Mouse (Mus musculus) brain, embryonic 18.5 days (tissue): Measurements from ENCODE around the gene Iba57.

ENCODE experiments used
- DNase-seq: peaks from one replicate; pipeline ENCODE4 v3.0.0-alpha.2; 2012; ENCODE audit warnings: low read depth, low spot score

Iba57 gene

DNA sequence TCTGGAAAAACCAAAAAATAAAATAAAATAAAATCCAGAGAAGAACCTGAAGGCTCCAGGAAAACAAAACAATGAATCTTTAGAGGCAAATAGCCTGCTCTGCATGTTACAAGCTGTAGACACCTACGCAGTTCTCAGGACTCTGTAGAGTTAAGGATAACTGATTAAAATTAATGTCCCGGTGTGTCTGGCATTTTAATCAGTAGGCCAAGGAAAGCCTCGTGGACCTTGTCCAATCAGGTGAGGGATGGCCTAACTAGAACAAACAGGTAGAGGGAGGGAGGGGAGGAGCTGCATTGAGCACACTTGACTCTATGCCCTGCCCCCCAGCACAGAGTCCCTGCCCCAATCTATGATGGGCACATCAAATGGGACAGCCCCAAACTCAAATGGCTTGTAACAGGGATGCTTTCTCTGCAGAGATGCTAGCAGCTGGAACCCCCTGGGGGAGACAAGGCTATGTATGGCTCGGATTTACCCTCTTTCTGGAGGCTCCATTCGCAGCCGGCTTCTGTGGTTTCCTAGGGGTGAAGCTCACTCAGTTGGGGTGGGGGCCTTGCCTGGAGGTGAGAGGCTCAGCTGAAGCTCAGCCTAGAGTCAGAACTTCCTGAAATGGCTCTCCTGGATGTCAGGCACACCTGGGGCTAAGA lies 10.8 kb upstream of the Iba57 start:
- no peak for DNase-seq

DNA sequence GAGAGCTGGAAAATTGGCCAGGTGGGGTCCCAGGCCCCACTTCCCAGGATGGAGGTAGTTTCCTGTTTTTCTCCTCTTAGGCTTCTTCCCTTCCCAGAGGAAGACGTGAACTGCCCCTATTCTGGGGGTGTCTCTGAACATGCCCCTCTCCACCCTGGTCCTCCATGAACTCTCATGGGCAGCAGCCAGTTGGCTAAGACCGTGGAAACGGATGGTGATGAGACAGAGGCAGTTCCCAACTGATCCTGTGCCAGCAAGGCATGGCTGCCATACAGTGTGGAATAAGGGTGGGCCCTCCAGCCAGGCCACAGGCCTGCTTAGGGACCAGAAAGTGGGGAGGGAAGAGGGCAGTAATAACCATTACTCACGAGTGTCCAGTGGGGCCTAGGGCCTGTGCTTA lies 7.0 kb upstream of the Iba57 start:
- no peak for DNase-seq

DNA sequence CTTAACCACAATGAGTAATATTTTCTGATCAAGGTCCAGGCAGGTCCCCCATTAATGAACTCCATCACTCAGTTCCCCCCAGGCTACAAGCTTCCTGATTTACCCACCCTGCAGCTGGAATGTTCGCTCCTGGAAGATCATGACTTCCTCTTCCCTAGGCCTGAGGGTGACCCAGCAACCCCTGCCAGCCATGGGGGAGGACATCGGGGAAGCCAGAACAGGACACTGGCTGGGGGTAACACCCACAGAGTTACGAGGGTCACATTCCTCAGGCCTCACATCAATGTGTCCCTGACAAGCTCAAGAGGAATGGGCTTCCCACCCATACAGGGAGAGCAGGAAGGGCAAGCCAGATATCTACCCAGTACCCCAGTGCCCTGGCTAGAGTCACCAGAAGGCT lies 6.3 kb upstream of the Iba57 start:
- no peak for DNase-seq

DNA sequence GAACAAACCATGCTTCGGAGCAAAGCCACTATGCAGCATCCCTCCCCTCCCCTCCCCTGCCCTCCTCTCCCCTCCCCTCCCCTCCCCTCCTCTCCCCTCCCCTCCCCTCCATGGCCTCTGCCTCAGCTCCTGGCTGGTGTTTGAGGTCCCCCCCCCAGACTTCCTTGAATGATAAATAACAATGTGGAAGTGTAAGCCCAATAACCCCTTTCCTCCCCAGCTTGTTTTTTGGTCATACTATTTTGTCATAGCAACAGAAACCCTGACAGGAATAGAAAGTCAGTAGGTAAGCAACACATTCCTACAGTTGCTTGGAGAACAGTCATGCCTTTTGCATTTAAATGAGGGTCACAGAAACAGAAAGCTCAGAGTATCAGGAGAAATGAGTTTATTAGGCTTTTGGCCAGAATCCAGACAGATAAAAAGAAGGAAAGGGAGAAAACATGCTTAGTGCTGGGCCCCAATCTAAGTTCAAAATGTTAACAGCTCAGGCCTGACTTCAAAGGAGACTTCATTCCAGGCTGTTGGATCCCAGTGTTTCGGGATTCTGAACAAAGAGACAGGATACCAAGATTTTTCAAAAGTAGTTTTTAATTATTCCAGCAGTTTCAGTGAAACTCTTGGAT lies 2.2 kb upstream of the Iba57 start:
- DNase-seq, result no peak

DNA sequence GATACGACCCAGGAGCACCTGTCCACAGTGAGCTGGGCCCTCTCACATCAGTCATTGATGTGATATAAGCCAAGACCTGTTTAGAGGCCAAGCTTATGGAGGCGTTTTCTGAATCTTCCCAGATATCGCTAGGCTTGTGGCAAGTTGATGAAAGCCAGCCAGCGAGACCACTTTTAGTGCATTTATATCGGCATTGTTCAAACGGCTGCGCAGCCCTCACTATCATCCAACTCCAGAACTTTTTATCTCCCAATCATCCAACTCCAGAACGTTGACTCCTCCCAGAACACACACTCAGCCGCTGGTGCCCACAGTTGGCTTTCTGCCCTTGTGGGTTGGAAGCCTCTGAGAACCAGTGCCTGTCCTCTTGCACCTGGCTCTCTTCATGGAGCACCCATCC lies 845 bp upstream of the Iba57 start:
- no peak for DNase-seq

DNA sequence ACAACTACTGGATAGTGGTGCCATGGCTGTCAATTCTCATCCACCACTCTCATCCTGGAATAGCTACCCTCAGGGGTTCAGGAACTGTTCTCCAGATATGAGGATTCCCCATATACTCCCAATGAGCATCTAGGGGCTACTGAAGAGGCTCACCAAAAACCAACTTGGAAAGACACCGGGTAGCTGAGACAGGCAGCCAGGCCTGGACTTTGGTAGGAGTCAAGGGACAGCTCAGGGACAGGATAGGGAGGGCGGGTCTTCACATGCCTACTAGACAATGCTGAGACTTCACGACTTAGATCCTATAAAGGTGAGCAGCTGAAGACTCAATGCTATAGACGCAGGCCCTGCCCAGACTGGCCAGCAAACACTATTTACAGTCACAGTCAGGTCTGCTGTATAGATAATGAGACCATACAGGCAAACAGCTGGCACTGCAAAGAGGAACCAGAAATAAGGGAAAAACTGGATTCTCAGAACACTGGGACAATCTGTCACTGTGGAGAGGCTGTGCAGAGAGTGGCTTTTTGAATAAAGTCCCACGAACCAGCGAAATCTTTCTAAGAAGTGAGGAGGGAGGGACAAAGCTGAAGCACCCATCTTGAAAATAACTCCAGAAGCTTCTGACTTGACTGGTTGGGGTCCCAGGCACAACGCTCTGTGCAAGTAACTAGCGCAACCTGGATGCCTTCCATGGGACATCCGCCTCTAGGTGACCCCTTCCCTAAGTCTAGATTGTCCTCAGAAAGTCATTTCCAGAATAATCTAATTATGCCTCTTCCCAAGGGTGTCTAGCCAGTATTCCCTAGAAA lies 890 bp downstream of the Iba57 start:
- DNase-seq, result no peak

DNA sequence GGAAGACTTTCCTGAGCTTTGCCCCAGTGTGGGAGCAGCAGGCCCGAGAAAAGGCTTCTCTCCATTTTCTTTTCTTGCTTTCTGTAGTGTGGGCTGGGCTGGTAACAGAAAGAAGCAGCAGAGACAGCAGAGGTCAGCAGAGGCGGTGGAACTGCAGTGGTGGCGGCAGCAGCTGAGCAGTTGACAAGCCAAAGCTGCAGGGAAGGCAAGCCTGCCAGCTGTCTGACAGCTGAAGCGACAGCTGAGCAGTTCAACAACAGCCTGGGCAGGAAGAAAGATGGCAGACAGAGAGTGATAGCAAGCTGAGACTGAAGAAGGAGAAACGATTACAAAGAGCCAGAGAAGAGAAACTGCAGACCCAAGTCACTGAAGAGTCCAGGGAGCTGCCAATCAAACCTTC lies 2.1 kb downstream of the Iba57 start:
- no peak for DNase-seq

DNA sequence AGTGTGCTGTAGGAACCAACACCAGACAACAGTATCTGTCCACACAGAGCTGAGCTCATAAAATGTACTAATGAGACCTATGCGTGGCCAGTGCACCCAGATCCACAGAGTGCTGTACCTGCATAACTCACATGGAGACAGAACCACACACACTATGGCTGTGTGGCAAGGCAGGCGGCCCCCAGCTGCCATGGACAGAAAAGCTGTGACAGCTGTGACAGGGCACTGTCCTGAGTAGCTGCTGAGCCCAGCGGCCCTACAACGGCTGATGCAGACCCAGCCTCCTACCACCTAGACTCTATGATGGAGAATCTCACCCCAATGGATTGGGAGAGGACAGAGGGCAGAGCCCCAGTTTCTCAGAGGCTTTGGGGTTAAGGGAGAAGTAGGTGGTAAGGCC lies 4.0 kb downstream of the Iba57 start:
- DNase-seq, result no peak

DNA sequence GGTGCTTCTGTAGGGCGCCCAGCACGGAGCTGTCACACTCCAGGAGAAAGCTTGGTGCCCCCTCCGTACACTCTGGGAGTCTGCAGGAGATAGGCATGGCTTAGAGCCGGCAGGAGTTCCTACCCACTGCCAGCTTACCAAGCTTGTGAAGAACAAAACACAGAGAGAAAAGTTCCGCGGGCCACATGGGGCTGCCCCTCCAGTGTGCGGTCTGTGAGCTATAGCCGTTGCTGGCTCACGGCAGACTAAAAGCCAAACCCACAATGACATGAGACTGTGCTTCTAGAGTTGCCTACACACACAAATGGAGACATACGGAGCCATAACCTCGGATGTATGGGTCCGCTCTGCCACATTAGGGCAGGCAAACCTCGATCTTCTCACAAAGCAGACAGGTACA lies 4.4 kb downstream of the Iba57 start:
- DNase-seq, result no peak

DNA sequence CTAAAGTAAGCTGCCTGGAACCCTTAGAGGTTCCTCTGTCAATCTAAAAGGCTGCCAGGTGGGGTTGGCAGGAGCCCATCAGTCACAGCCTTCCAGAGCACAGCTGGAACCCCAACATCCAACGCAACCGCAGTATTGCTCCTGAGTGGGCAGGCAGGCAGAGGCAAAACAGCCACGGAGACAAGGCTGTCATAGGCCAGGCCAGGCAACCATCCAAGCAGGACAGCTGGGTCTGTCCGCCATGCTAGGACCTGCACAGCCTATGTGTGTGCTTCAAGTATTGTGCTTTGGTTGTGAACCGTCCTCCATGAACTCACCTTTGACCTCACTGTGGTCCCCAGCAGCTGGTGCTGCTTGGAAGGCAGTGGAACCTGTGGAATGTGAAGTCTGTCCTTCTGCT lies 7.6 kb downstream of the Iba57 start:
- DNase-seq, result no peak

DNA sequence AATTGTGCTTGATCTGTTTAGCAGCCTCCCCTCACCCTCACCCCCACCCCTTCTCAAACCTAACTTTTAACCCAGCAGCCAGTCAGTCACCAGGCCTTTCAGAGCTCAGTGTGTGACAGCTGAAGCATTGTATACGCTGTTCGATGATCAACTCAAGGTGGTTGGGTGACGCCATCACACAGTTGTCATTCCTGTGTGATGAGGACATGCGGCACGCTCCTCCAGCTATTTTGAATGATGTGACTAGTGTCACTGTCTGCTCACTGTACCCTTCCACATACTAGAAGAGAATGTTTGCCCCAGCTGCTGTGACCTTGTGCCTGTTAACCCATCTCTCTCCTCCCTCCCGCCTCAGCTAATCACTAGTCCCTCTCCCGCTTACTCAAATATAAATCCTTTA lies 9.3 kb downstream of the Iba57 start:
- DNase-seq, result no peak

DNA sequence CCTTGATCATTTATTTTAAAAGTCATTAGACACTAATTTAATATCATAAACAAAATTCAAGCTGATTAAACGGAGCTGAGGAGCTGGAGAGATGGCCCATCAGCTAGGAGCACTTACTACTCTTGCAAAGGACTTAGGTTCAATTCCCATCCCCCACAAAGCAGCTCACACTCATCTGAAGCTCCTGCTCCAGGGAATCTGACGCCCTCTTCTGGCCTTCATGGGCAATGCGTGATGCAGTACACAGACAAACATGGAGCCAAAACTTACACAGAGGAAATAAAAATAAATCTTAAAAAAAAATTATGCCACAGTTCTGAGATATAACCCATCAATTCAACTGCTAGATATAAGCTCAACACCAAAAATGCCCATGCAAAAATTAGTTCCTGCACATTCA lies 11.8 kb downstream of the Iba57 start:
- no peak for DNase-seq

DNA sequence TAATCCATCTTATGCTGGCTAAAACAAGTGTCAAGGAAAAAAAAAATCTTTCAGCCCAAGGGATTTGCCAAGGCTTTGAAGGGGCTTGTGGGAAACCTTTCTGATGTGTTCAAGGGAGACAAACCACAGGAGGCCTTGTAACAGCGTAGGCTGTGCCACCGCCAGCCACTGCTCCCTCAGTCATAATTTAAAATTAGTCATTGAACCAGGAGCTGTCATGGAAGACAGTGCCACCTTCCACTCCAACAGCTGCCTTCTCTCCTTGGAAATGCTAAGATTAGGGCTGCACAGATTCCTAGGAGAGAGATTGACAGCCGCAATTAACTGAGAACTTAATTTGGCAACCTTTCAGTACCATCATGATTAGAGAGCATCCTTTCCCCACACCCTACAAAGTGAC lies 14.2 kb downstream of the Iba57 start:
- DNase-seq, result no peak

DNA sequence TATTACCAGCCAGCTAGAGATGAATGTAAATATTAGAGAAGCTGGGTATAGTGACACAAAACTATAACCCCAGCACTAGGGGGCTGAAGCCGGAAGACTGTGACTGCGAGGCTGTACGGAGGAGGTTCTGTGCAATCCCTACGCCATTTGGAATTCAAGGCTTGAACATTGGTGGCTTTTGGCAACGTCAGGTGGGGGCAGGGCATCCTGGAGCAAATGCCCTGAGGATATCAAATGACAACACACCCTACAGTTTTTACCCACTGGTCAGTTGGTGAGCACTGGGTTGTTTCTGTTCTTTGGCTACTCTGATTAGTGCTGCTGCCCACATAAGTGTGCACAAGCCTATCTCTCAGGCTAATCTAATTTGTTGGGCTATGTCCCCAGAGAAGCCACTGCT lies 20.6 kb downstream of the Iba57 start:
- DNase-seq, result no peak

DNA sequence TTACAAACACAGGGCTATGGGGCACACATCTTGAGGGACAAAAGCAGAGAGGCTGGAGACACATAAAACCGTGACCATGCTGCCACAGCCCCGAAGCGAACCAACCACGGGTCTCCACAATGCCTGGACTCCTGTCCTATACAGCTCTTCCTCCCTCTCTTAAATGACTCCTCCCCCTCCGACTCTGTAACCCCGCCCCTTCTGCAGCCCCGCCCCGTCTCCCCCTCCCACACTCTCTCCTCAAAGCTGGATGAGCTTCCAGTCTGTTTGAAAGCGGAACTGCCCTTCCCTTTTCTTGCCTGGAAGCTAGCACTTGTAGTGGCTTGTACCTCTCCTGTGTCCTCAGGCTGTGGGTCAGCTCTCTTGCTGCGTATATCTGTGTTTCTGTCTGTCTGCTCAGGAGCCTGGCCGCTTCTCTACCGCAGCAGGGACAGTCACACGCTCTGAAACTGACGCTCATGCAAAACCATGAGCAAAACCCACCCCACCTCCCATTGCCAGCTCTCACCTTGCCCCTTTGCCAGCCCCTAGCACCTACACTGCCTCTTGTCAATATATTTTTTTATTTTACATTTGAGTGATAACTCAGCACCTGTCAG lies 21.7 kb downstream of the Iba57 start:
- no peak for DNase-seq

DNA sequence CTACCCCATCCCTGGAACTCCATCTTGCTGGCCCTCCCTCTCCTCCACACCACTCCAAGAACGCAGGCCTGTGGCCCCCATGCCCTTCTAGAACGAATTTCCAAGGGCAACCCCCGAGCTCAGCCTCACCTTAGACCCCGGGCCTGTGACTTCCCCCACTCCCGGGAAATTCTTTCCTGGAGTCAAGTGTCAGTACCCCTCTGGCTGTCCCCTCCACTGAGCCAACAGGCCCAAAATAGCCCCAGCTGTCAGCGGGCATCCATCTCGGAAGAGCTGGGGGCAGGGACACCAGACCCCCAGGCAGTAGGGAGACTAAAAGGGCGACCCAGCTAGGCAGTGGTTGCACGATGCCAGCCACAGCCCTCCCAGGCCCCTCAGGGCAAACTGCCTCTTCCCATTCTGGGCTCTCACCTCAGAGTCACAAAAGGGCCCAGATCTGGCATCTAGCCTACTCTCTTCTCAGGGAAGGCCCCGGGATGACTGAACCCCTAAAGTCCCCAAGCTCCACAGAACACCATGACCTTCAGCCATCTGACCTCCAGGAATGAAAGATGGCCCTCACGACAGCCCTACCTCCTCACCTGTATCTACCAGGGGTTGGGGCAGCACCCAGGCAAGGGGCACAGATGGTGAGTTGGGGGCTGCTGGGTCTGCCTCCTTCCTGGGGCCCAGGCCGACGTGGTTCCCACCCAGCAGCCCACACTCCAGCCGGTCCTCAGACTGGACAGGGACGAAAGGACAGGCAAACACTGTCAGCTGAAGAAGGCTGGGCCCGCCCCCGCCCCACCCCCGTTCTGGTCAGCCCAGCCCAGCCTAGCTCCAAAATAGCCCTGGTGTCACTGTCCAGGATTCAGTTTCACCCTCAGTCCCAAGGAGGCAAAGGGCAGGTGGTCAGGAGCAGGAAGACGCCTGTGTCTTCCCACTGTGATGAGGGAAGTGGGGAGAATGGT lies 24.7 kb downstream of the Iba57 start:
- no peak for DNase-seq

DNA sequence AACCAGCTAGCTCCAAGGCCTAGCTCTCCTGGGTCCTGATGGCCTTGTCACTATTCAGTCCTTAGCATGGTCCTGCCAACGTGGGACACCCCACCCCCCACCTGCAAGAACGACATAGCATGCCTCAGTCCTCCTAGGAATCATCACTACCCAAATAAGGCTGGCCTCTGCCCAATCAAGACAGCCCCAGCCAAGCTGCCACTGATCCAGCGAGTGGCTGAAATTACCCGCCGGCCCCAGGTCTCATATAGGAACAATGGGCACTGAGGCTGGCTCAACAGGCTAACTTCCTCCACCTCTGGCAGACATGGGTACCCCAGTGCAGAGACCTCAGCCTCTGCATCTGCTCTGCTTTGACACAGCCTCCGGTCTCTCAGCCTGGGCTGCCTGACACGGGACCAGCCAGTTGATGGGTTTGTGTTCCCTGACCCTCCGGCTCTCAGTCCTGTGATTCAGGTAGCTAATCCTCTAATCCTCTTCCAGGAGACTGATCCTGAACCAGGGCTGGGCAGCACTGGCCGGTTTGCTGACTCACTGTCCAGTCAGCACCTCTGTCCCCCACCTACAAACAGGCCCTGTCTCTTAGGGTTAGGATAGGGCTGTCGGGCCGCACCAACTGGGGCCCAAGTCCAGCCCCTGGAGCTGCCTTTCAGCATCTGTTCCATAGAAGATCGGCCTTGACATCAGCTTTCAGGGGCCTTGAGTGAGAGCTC lies 26.4 kb downstream of the Iba57 start:
- no peak for DNase-seq

DNA sequence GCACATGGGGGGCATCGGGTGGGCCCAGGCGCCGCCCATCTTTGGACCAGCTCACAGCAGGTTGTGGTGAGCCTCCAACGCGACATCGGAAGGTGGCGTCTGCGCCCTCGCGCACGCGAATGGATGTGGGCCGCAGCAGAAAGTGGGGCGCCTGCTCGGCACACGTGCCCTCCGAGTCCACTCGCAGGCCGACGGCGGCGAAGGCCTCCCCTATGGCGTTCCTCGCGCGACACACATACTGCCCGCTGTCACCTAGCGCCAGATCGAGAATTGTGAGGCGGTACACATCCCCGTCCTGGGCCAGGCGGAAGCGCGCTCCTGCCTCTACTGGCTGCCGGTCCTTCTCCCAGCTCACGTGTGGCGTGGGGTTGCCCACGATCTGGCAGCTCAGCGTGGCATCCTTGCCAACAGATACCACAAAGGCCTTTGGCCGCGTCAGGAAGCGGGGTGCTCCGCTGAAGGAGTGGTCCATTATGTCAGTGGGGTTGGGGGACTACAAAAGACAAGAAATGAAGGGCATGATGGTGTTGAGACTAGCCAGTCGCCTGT lies 27.6 kb downstream of the Iba57 start, which contains the start of gene Obscn:
Obscn (minus strand) TSS at position 499 of the 549 bp plus-strand sequence.
- DNase-seq, result no peak

DNA sequence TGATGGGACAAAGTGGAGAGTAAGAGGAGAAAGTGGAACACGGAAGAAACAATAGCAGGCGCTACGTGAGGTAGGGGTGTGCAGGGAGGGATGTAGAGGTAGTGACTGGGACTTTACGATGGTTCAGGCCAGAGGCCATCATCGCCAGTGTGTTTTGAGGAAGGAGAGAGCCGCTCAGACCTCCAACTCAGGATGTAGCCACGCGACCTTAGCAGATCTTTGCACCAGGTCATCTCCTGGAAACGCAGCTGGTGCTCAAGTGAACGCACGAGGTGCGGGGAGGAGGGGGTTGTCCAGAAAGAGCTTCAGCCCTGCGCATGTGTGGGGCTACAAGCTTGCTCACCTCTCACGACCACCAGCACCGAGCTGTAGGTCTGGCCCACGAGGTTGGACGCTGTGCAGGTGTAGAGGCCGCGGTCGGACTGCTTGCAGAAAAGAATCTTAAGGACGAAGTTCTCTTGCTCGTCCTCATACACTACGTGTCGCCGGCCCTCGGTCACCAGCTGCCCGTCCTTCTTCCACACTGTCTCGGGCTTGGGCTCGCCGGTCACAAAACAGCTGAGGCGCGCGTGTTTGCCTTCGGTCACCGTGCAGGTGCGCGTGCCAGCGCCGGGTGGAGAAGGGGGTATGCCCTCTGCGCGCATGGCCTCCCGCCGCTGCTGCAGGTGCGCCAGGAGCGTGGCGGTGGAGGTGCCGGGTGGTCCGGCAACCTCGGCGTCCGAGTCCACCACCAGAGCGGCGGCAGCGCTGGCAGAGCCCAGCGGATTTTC lies 28.3 kb downstream of the Iba57 start:
- DNase-seq, result no peak
